Mouse (Mus musculus) bone marrow, adult 2 months (tissue): ENCODE data around the gene Rprml.

Experiments used
- CTCF ChIP-seq: fragments of 200-500 bp; IDR thresholded peaks from 2 replicates; pipeline ENCODE4 v1.5.1; 2011; ENCODE audit warnings: low read length, control low read depth; ENCODE audit not compliant: control insufficient read depth, insufficient read depth
- POLR2A ChIP-seq: fragments of 200-500 bp; IDR thresholded peaks from 2 replicates; pipeline ENCODE4 v1.6.1; 2011; ENCODE audit warnings: low read depth, mild to moderate bottlenecking, control low read depth, low read length, borderline replicate concordance; ENCODE audit not compliant: control insufficient read depth

DNA sequence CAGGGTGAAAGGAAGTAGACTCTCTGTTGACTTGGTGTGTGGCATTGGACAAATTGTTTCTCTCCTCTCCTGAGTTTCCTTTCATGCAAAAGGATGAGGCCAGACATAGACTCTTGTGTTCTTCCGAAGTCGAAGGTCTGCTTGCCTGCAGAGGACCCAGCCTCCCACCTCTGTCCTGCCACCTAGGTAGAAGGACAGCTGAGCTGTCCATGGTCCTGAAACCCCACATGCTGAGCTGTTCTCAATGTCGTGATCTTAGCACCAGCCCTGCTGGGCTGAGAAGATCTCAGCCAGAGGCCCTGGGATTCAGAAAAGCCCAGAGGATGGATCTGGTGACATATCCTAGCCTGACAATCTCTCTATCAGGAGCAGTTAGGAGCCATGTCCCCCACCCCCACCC is 7.2 kb downstream of the Rprml start:
- TF ChIP-seq CTCF = no peak
- TF ChIP-seq POLR2A = no peak
